Mouse (Mus musculus): ENCODE measurements around the gene Cyp2d26. TPM values are rescaled to one million over a fixed set of nuclear protein-coding genes. Genes with fewer than 3 reads are reported as not detected.
"Not testable (repeated sequence)": the region's sequence is repeated elsewhere in the genome, so short reads cannot be mapped to it uniquely, and the experiment has no call there.

The Cyp2d26 gene
- polyA plus RNA-seq, 1 experiment: 3.2 TPM

- 58% methylated on average over 1 of the region's 1 CpGs for WGBS
- TF ChIP-seq POLR2A (IDR thresholded peaks at IDR 0.05; ENCODE audit: borderline replicate concordance, control insufficient read depth, low read depth, low read length) (no peak), CTCF (IDR thresholded peaks at IDR 0.05; ENCODE audit: control insufficient read depth, insufficient read depth, low read length) (no peak)
- H3K4me1 ChIP-seq (ENCODE audit: control insufficient read depth, insufficient read depth, low read length): no peaks in the 10 kb centered on the region
- no peak overlapping the region for H3K4me3 ChIP-seq (replicated peaks; ENCODE audit: control insufficient read depth, low read depth, low read length)
- H3K27ac ChIP-seq (ENCODE audit: control insufficient read depth, insufficient read depth, low read depth, low read length, poor library complexity): no peak overlapping the region
Observed at GRCm38 (mm10) chr15:82784581-82784980, 9.5 kb downstream of the Cyp2d26 start.

DNA sequence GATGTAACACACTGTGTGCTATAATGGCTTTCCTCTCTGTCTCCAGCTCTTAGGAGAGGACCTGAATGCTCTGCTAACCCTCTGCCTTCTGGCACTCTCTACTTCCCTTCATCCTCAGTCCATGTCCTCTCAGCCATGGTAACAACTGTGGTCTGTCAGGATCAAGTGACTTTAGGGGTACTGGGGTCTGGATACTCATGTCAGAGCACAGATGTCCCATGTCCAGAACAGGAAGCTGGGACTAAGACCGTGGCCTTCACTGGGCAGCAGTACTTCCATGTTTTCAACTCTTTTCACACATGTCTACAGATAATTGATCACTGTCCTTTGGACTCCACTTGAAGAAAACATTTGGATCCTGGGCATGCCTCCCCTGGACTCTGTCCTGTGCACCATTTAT is 10.3 kb downstream of the Cyp2d26 start:
- TF ChIP-seq CTCF (IDR thresholded peaks at IDR 0.05; ENCODE audit: control insufficient read depth, insufficient read depth, low read length) (no peak), POLR2A (IDR thresholded peaks at IDR 0.05; ENCODE audit: borderline replicate concordance, control insufficient read depth, low read depth, low read length) (no peak)
- H3K4me1 ChIP-seq (ENCODE audit: control insufficient read depth, insufficient read depth, low read length): no peaks in the 10 kb centered on the region
- 70% methylated on average over 1 of the region's 1 CpGs for WGBS
- no peak overlapping the region for H3K4me3 ChIP-seq (replicated peaks; ENCODE audit: control insufficient read depth, low read depth, low read length)
- H3K27ac ChIP-seq (ENCODE audit: control insufficient read depth, insufficient read depth, low read depth, low read length, poor library complexity): no peak overlapping the region

DNA sequence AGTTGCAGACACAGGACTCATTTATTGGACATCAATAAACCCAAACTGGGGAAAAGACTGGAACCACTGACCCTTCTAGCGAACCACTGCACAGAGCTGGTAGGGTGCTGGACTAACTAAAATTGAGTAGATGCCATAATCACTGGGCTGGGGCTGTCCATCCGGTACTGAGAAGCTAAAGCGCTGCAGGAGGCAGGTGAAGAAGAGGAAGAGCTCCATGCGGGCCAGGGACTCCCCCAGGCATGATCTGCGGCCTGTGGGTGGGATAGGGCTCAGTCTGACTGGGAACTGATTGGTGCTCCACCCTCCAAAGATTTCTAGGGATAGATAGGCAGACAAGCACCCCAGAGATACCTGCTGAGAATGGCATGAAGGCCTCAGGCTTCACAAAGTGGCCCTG is 16.2 kb downstream of the Cyp2d26 start:
- not testable (repeated sequence) for H3K27ac ChIP-seq (ENCODE audit: control insufficient read depth, insufficient read depth, low read depth, low read length, poor library complexity); H3K4me1 ChIP-seq (ENCODE audit: control insufficient read depth, insufficient read depth, low read length); H3K4me3 ChIP-seq (replicated peaks; ENCODE audit: control insufficient read depth, low read depth, low read length)
- WGBS: 76% methylated on average over 5 of the region's 5 CpGs

DNA sequence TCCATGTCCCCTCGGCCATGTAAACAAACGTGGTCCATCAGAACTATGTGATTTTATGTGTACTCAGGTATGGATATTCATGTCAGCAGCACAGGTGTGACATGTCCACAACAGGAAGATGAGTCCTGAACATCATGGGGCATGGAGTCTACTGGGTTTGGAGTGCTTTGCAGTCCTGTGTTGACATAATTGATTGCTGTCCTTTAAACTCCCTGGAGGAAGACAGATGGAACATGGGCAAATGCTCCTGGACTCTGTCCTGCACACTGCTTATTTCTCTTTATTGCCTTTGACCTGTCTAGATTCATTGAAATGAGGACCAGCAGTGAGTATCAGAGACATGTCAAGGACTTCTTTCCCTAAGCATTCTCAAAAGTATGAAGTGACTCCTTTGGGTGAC is 28.2 kb downstream of the Cyp2d26 start:
- TF ChIP-seq POLR2A (IDR thresholded peaks at IDR 0.05; ENCODE audit: borderline replicate concordance, control insufficient read depth, low read depth, low read length): no peak
- no peak for TF ChIP-seq CTCF (IDR thresholded peaks at IDR 0.05; ENCODE audit: control insufficient read depth, insufficient read depth, low read length)
- WGBS: 79% methylated on average over 2 of the region's 2 CpGs
- Histone ChIP-seq H3K4me1 (ENCODE audit: control insufficient read depth, insufficient read depth, low read length) (no peaks in the 10 kb centered on the region; the same call in 1 of the 2 replicates), H3K4me3 (replicated peaks; ENCODE audit: control insufficient read depth, low read depth, low read length) (no peak overlapping the region), H3K27ac (ENCODE audit: control insufficient read depth, insufficient read depth, low read depth, low read length, poor library complexity) (no peak overlapping the region)

GRCm38 (mm10) chr15:82764881-82765280 is 29.2 kb downstream of the Cyp2d26 start:
- WGBS: 72% methylated on average over 6 of the region's 6 CpGs
- H3K4me1 ChIP-seq (ENCODE audit: control insufficient read depth, insufficient read depth, low read length): no peaks in the 10 kb centered on the region; the same call in 1 of the 2 replicates
- TF ChIP-seq POLR2A (IDR thresholded peaks at IDR 0.05; ENCODE audit: borderline replicate concordance, control insufficient read depth, low read depth, low read length) (no peak), CTCF (IDR thresholded peaks at IDR 0.05; ENCODE audit: control insufficient read depth, insufficient read depth, low read length) (no peak)
- H3K27ac ChIP-seq (ENCODE audit: control insufficient read depth, insufficient read depth, low read depth, low read length, poor library complexity): no peak overlapping the region
- no peak overlapping the region for H3K4me3 ChIP-seq (replicated peaks; ENCODE audit: control insufficient read depth, low read depth, low read length)

DNA sequence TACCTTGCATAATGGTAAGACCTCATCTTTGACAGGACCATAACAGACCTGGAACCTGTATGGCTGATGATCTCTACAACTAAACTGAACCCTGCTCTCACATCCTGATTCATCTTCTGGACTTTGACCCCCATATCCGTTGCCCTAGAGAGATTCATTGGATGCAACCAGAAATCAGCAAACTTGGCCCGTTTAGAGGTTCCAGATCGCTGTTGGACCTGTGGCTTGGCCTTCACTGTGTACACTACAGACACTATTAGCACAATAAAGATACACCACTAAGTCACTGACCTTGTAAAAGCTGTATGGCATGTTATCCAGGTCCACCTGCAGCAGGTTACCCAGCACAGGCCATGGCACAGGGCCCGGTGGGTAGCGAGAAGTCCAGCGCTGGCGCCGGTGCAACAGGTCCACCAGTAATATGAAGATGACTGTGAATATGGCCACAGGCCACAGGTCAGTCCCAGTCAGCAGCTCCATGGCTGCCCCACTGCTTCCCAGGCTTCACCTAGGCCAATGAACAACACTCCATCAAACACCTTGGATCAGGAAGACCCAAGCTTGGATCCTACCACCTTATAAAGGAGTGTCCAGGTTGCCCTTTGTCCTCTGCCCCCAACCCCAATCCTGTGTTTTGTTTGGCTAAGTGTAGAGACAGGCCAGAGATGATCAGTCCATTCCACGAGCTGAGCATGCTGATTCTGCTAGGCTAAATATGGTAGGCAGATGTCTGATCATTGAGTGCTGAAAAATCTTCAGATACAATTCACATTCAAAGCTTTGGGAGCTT is 30.3 kb downstream of the Cyp2d26 start, which contains the start of gene Cyp2d40:
TSS of gene Cyp2d40 (minus strand) at position 553 of the 790 bp plus-strand sequence.
- 89% methylated on average over 9 of the region's 9 CpGs for WGBS
- H3K27ac ChIP-seq (ENCODE audit: control insufficient read depth, insufficient read depth, low read depth, low read length, poor library complexity): no peak within 1 kb of the TSS
- H3K4me1 ChIP-seq (ENCODE audit: control insufficient read depth, insufficient read depth, low read length): no peaks in the 10 kb centered on the region; the same call in 1 of the 2 replicates
- no peak within 1 kb of the TSS for H3K4me3 ChIP-seq (replicated peaks; ENCODE audit: control insufficient read depth, low read depth, low read length)
- TF ChIP-seq POLR2A (IDR thresholded peaks at IDR 0.05; ENCODE audit: borderline replicate concordance, control insufficient read depth, low read depth, low read length) (no peak), CTCF (IDR thresholded peaks at IDR 0.05; ENCODE audit: control insufficient read depth, insufficient read depth, low read length) (no peak)

- Histone ChIP-seq H3K4me3 (replicated peaks; ENCODE audit: control insufficient read depth, low read depth, low read length) (no peak overlapping the region), H3K4me1 (ENCODE audit: control insufficient read depth, insufficient read depth, low read length) (no peaks in the 10 kb centered on the region), H3K27ac (ENCODE audit: control insufficient read depth, insufficient read depth, low read depth, low read length, poor library complexity) (no peak overlapping the region)
- TF ChIP-seq CTCF (IDR thresholded peaks at IDR 0.05; ENCODE audit: control insufficient read depth, insufficient read depth, low read length) (no peak), POLR2A (IDR thresholded peaks at IDR 0.05; ENCODE audit: borderline replicate concordance, control insufficient read depth, low read depth, low read length) (no peak)
- 42% methylated on average over 1 of the region's 1 CpGs for WGBS
Observed at GRCm38 (mm10) chr15:82748141-82748540, 46.0 kb downstream of the Cyp2d26 start.

- Histone ChIP-seq H3K4me1 (ENCODE audit: control insufficient read depth, insufficient read depth, low read length) (no peaks in the 10 kb centered on the region), H3K4me3 (replicated peaks; ENCODE audit: control insufficient read depth, low read depth, low read length) (no peak overlapping the region), H3K27ac (ENCODE audit: control insufficient read depth, insufficient read depth, low read depth, low read length, poor library complexity) (no peak overlapping the region)
- WGBS: 49% methylated on average over 1 of the region's 1 CpGs
- TF ChIP-seq CTCF (IDR thresholded peaks at IDR 0.05; ENCODE audit: control insufficient read depth, insufficient read depth, low read length) (no peak), POLR2A (IDR thresholded peaks at IDR 0.05; ENCODE audit: borderline replicate concordance, control insufficient read depth, low read depth, low read length) (no peak)
Observed at GRCm38 (mm10) chr15:82747516-82747915, 46.6 kb downstream of the Cyp2d26 start.

Other genes starting within 250 kb of the Cyp2d26 start
- gene Cyp2d12, start 239.2 kb downstream of the Cyp2d26 start, polyA plus RNA-seq (2011; ENCODE audit: insufficient read depth, insufficient read length, low replicate concordance, missing spikeins): not detected in 2 replicates
- gene Cyp2d34, start 173.3 kb downstream of the Cyp2d26 start, polyA plus RNA-seq (2011; ENCODE audit: insufficient read depth, insufficient read length, low replicate concordance, missing spikeins): not detected in 2 replicates
- not detected in 2 replicates for gene Cyp2d40, start 30.1 kb downstream of the Cyp2d26 start, polyA plus RNA-seq (2011; ENCODE audit: insufficient read depth, insufficient read length, low replicate concordance, missing spikeins)
- gene Tcf20, start 193.6 kb upstream of the Cyp2d26 start, polyA plus RNA-seq (2011; ENCODE audit: insufficient read depth, insufficient read length, low replicate concordance, missing spikeins): 13.8 and 26.4 TPM in 2 replicates
- 26.4 and 69.6 TPM in 2 replicates for gene Nfam1, start 239.0 kb upstream of the Cyp2d26 start, polyA plus RNA-seq (2011; ENCODE audit: insufficient read depth, insufficient read length, low replicate concordance, missing spikeins)